Mouse (Mus musculus) heart, adult 9 months (tissue): ENCODE data around the gene Nsun2.
A peak's percentile ranks its signal among the peaks of the same experiment; 100 is the strongest.
"Not testable (repeated sequence)": the region's sequence is repeated elsewhere in the genome, so short reads cannot be mapped to it uniquely, and the experiment has no call there.

Experiments used
- DNase-seq, 2 experiments: peaks; one replicate each; pipeline ENCODE4 v3.0.0; 2022; ENCODE audit warnings: low spot score in 2 of 2

The Nsun2 gene

GRCm38 (mm10) chr13:69553024-69553423, 19.5 kb downstream of the Nsun2 start:
- no peak for DNase-seq

- no peak for DNase-seq
These were observed 20.7 kb downstream of the Nsun2 start for GRCm38 (mm10) chr13:69554255-69554654.

- no peak for DNase-seq
These were observed 21.5 kb downstream of the Nsun2 start for GRCm38 (mm10) chr13:69555045-69555444.

GRCm38 (mm10) chr13:69555957-69556482, 22.5 kb downstream of the Nsun2 start:
- DNase-seq, result no peak

GRCm38 (mm10) chr13:69556728-69557127, 23.2 kb downstream of the Nsun2 start:
- no peak for DNase-seq

GRCm38 (mm10) chr13:69558098-69558660, 24.6 kb downstream of the Nsun2 start:
- no peak for DNase-seq

- no peak for DNase-seq
These were observed 25.9 kb downstream of the Nsun2 start for GRCm38 (mm10) chr13:69559291-69559961.

GRCm38 (mm10) chr13:69562004-69562403, 28.5 kb downstream of the Nsun2 start:
- no peak for DNase-seq

GRCm38 (mm10) chr13:69562654-69563574, 29.4 kb downstream of the Nsun2 start:
- DNase-seq, result peak; percentile 44 to 67

GRCm38 (mm10) chr13:69563905-69564304, 30.4 kb downstream of the Nsun2 start:
- DNase-seq, result no peak

- DNase-seq, result no peak
These were observed 31.0 kb downstream of the Nsun2 start for GRCm38 (mm10) chr13:69564573-69564972.

GRCm38 (mm10) chr13:69565401-69565800, 31.9 kb downstream of the Nsun2 start:
- not testable (repeated sequence) for DNase-seq

GRCm38 (mm10) chr13:69569201-69569600, 35.7 kb downstream of the Nsun2 start:
- peak; percentile 23 to 26 for DNase-seq

- DNase-seq, result no peak
These were observed 39.0 kb downstream of the Nsun2 start for GRCm38 (mm10) chr13:69572594-69572993.

GRCm38 (mm10) chr13:69576676-69577075, 43.1 kb downstream of the Nsun2 start:
- peak; percentile 11 to 12 for DNase-seq

- DNase-seq, result no peak
These were observed 43.8 kb downstream of the Nsun2 start for GRCm38 (mm10) chr13:69577181-69577834.

- DNase-seq, result no peak
These were observed 48.9 kb downstream of the Nsun2 start for GRCm38 (mm10) chr13:69582411-69582810.

GRCm38 (mm10) chr13:69583591-69583990, 50.0 kb downstream of the Nsun2 start:
- no peak for DNase-seq

- peak in 1 of 2 experiments; percentile 10 for DNase-seq
These were observed 52.3 kb downstream of the Nsun2 start for GRCm38 (mm10) chr13:69585828-69586227.

- no peak for DNase-seq
These were observed 52.8 kb downstream of the Nsun2 start for GRCm38 (mm10) chr13:69586337-69586736.

- DNase-seq, result no peak
These were observed 54.3 kb downstream of the Nsun2 start for GRCm38 (mm10) chr13:69587849-69588248.

- no peak for DNase-seq
These were observed 54.7 kb downstream of the Nsun2 start for GRCm38 (mm10) chr13:69588263-69588662.
